Comparison of ENCODE assay signal across 9 mouse cellular contexts in genomic region chr5:52132092-52132491, GRCm38 (mm10). TPM values are rescaled to one million over a fixed set of nuclear protein-coding genes. Genes with fewer than 3 reads are reported as not detected.
DNase-seq lines count a peak whose midpoint lies in the region; ATAC-seq and TF ChIP-seq lines count a peak whose summit lies in the region.
"Had no signal": no experiment of that assay in that cellular context is flagged by ENCODE, and none has a peak within 500 bp of the region (broad histone marks: within the 10 kb centered on the region; RNA-seq: fewer than 3 reads in every experiment).

No protein-coding gene starts in this region.

- H3K27ac ChIP-seq in thymus, adult 2 months (ENCODE audit: control insufficient read depth, insufficient read depth, low read length): no peak overlapping the region
- no peak overlapping the region for H3K27ac ChIP-seq in embryonic fibroblast, embryonic 13.5 days (ENCODE audit: insufficient read depth, low read length)
- H3K27ac ChIP-seq in kidney, embryonic 14.5 days (ENCODE audit: low read depth, low read length): no peak overlapping the region
- H3K27ac ChIP-seq: heart, embryonic 15.5 days had no signal

- TF ChIP-seq POLR2A in thymus, adult 2 months (IDR thresholded peaks at IDR 0.05; ENCODE audit: control insufficient read depth, extremely low read depth, insufficient read depth, low read length, poor library complexity): no peak
- no peak for TF ChIP-seq POLR2A in embryonic fibroblast, embryonic 13.5 days (IDR thresholded peaks at IDR 0.05; ENCODE audit: low read depth, low read length)

- no peak overlapping the region for H3K4me2 ChIP-seq in kidney, embryonic 14.5 days (replicated peaks; ENCODE audit: low read depth, low read length)
- H3K4me2 ChIP-seq: heart, embryonic 15.5 days had no signal

- H3K27me3 ChIP-seq in thymus, adult 2 months (ENCODE audit: control insufficient read depth, insufficient read depth, low read length): no peaks in the 10 kb centered on the region
- no peaks in the 10 kb centered on the region for H3K27me3 ChIP-seq in kidney, embryonic 14.5 days (ENCODE audit: control insufficient read depth, insufficient read depth, low read length)
- H3K27me3 ChIP-seq: heart, embryonic 15.5 days had no signal

- no peaks in the 10 kb centered on the region for H3K9me3 ChIP-seq in kidney, embryonic 14.5 days (ENCODE audit: control insufficient read depth, low read length)
- H3K9me3 ChIP-seq: heart, embryonic 15.5 days had no signal

- H3K36me3 ChIP-seq in thymus, adult 2 months (ENCODE audit: control insufficient read depth, insufficient read depth, low read length): no peaks in the 10 kb centered on the region
- peaks cover 2% of the 10 kb centered on the region; the same call in 1 of the 2 replicates for H3K36me3 ChIP-seq in kidney, embryonic 14.5 days (ENCODE audit: control insufficient read depth, insufficient read depth, low read length)
- H3K36me3 ChIP-seq: heart, embryonic 15.5 days had no signal

- H3K4me3 ChIP-seq in thymus, adult 2 months (ENCODE audit: control insufficient read depth, insufficient read depth, low read length): no peak overlapping the region
- H3K4me3 ChIP-seq in embryonic fibroblast, embryonic 13.5 days (ENCODE audit: insufficient read depth, low read length): no peak overlapping the region
- no peak overlapping the region for H3K4me3 ChIP-seq in kidney, embryonic 14.5 days (ENCODE audit: low read length)
- H3K4me3 ChIP-seq: heart, embryonic 15.5 days had no signal

- ATAC-seq in CD4-positive, CD25-positive, alpha-beta regulatory T cell, adult 4 months: no peak
- peak; percentile 56; the same call in 1 of the 2 replicates for ATAC-seq in kidney, embryonic 14.5 days (ENCODE audit: low FRiP score, low TSS enrichment)
- peak; percentile 81 for ATAC-seq in megakaryocyte-erythroid progenitor cell, adult 5-6 weeks (replicated peaks; ENCODE audit: low FRiP score, low TSS enrichment, poor library complexity, severe bottlenecking)

- TF ChIP-seq CTCF in thymus, adult 2 months (IDR thresholded peaks at IDR 0.05; ENCODE audit: borderline replicate concordance, control insufficient read depth, extremely low read depth, insufficient read depth, low read length, poor library complexity): peak; percentile 85
- peak; percentile 76 for TF ChIP-seq CTCF in embryonic fibroblast, embryonic 13.5 days (IDR thresholded peaks at IDR 0.05; ENCODE audit: borderline replicate concordance, insufficient read depth, low read length)

- no peak overlapping the region for H3K9ac ChIP-seq in kidney, embryonic 14.5 days (ENCODE audit: low read depth, low read length)
- H3K9ac ChIP-seq: heart, embryonic 15.5 days had no signal

- 53% methylated on average over 9 of the region's 9 CpGs for WGBS in thymus, adult 2 months
- WGBS in kidney, embryonic 14.5 days: 19% methylated on average over 9 of the region's 9 CpGs

- DNase-seq in CD4-positive, CD25-positive, alpha-beta regulatory T cell, adult 2 months (ENCODE audit: low read depth, low spot score): peak; percentile 72
- peak; percentile 48 for DNase-seq in thymus, adult 2 months
- no peak for DNase-seq in thymus, adult 18-20 months
- DNase-seq in testis, postnatal 10 days (ENCODE audit: low spot score): peak; percentile 82

- no peaks in the 10 kb centered on the region for H3K4me1 ChIP-seq in thymus, adult 2 months (replicated peaks; ENCODE audit: control insufficient read depth, insufficient read depth, low read length)
- H3K4me1 ChIP-seq in embryonic fibroblast, embryonic 13.5 days (ENCODE audit: control insufficient read depth, insufficient read depth, low read length): no peaks in the 10 kb centered on the region
- H3K4me1 ChIP-seq in kidney, embryonic 14.5 days (ENCODE audit: control insufficient read depth, insufficient read depth, low read length): no peaks in the 10 kb centered on the region
- H3K4me1 ChIP-seq: heart, embryonic 15.5 days had no signal

RNA-seq across cellular contexts. Expression of gene Dhx15, which starts 58.2 kb away (rescaled TPM):
- 100 to 1,000 TPM in 1 of 2 experiments, 10 to 100 TPM in 1; 97.0 to 105 TPM for polyA plus RNA-seq in CD4-positive, CD25-positive, alpha-beta regulatory T cell, adult 4 months (2017; shearing (Covaris generic))
- polyA plus RNA-seq in thymus, adult 2 months (2012; rRNA removed): 92.8 and 109 TPM in 2 replicates
- polyA plus RNA-seq in embryonic fibroblast, embryonic 13.5 days (2011; ENCODE audit: insufficient read length, low read depth, missing spikeins): 198 and 206 TPM in 2 replicates
- 112 and 124 TPM in 2 replicates for polyA plus RNA-seq in kidney, embryonic 14.5 days (2014; fragmentation: Nextera tagmentation; extraction: Ambion mirVana)
- total RNA-seq in megakaryocyte-erythroid progenitor cell, adult 5-6 weeks (2014; fragmentation: Nextera tagmentation): 258 and 281 TPM in 2 replicates
- 371 and 387 TPM in 2 replicates for total RNA-seq in megakaryocyte-erythroid progenitor cell, adult 5-6 weeks (2017)

Comparison
In these comparisons a context has a peak if more than half of its experiments do, and no peak if none do; other contexts are left out.
1. DNase-seq: peak in CD4-positive, CD25-positive, alpha-beta regulatory T cell, adult 2 months (single experiment), thymus, adult 2 months (single experiment) and testis, postnatal 10 days (single experiment); none in thymus, adult 18-20 months (0 of 2).